Mouse (Mus musculus): ENCODE data around the gene Gm20683. TPM values are rescaled to one million over a fixed set of nuclear protein-coding genes. Genes with fewer than 3 reads are reported as not detected.
"Not testable (repeated sequence)": the region's sequence is repeated elsewhere in the genome, so short reads cannot be mapped to it uniquely, and the experiment has no call there.

The Gm20683 gene
- total RNA-seq, 2 experiments from 2014 or later = 29.0 to 30.4 TPM

- no peak for DNase-seq
These were observed 13.9 kb downstream of the Gm20683 start for GRCm38 (mm10) chr17:25827546-25828222.

GRCm38 (mm10) chr17:25827011-25827410 lies 14.6 kb downstream of the Gm20683 start:
- DNase-seq = no peak

GRCm38 (mm10) chr17:25825984-25826570 lies 15.5 kb downstream of the Gm20683 start:
- DNase-seq = no peak

DNA sequence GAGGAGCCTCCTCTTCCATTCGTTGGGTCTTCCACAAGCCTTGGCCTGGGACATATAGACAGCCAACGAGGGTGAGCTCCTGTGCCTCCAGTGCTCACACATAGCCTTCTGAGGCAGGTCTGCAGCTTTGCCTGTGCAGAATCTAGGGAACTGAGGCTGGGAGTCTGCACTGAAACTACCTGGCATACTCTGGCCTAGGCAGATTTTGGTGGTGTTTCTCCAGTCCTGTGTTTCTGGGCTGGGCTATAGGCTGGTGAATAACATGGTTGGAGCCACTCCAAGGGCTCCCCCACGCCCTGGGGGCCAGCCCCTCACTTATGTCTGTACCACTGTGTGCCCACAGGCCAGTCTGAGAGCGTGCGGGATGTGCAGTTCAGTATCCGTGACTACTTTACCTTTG lies 16.3 kb downstream of the Gm20683 start:
- DNase-seq = no peak

DNA sequence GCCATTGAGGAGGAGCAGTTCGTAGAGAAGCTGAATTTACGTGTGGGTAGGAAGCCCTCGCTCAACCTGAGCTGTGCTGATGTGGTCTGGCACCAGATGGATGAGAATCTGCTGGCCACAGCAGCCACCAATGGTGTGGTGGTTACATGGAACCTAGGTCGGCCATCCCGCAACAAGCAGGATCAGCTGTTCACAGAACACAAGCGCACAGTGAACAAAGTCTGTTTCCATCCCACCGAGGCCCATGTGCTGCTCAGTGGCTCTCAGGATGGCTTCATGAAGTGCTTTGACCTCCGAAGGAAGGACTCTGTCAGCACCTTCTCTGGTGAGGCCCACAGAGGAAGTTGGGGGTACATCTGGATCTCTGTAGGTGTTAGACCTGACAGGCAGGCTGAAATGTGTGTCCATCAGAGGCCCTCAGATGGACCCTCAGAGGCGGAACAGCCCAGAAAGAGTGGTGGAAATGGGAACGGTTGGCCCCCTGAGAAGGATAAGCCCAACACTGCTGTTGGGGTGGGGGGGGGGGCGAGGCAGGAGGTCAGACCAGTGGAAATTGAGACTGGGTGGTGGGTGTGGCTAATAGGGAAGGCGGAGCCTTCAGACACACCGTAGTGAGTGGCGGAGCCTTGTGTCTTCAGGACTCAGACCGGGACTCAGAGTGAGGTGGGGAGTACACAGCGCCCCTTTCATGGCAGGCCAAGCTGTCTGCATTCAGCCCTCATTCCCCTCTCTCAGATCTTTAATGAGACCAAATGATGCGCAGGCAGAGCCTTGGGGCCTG lies 17.0 kb downstream of the Gm20683 start:
- no peak for DNase-seq

DNA sequence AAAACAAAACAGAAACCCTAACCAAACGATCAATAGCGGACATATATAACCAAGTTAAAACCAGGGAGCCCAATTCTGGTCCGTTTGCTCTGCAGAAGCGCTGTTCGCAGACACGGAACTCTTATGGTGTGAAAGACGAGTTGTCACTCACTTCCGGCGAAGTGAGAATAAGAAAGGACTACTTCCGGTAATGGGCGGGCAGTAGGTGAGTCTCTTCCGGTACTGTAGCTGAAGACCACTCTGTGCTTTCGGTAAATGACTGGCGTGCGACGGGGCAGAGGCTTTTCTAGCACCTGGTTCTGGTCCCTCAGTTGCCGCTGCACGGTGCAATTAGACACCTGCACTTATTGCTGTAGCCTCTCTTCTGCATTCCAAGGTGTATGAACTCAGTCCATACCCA lies 18.1 kb downstream of the Gm20683 start, which contains the start of gene Wdr24:
Wdr24 (plus strand) TSS at position 176 of the 400 bp plus-strand sequence.
- DNase-seq = peak; percentile 74 to 83

GRCm38 (mm10) chr17:25818851-25819780 lies 22.4 kb downstream of the Gm20683 start:
- no peak for DNase-seq

GRCm38 (mm10) chr17:25817662-25818061 lies 23.9 kb downstream of the Gm20683 start:
- no peak for DNase-seq

GRCm38 (mm10) chr17:25813471-25813870 lies 28.1 kb downstream of the Gm20683 start:
- peak; percentile 80 to 85 for DNase-seq

DNA sequence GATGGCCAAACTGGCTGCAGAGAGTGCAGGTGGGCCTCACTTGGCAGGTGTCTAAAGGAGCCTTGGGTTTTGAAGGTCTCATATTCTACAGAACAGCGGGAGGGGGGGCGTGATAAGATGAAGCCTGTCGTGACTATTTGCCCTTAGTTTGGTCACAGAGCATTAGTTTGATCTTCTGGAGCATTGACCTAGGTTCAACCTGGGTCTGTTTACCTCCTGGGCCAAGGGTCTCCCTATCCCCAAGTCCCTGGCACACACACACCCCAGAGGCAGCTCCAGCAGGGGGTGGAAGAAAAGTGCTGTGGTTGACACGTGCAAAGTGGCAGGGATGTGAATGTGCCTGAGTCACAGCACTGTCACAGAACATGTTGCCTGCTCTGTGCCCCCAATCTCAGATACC lies 30.7 kb downstream of the Gm20683 start:
- no peak for DNase-seq

DNA sequence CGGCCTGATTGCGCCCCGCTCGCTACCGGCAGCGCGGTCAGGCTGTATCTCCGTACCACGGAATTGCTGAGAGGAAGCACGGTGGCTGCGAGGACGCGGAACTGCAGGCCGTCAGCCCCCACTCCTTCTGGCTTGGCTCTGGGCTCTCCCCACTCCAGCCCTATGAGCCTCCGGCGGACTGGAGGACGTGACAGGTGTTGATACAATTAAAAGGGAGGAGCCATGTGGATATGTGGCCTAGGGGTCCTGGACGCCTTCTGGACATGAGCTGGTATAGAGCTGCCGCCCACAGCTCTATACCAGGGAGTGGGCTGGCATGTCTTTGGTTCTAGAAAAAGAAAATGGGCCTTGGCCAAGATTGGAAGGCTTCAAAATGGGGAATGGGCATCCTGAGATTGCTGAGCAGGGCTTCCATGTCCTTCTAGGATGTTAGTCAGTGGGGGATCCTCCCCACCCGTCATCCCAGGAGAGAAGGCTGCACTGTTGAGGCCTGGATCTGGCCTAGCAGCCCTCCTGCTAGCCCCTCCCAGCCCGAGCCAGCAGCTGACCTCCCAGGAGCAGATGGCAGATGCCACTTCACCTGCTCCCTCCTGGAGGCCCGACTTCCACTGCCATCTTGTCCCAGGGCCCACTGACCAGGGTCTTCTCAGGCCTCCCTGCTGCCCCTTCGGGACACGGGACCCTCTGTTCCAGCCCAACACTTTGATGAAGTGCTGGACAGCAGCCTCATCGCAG lies 31.8 kb downstream of the Gm20683 start:
- DNase-seq = peak in 1 of 2 experiments; percentile 62

- DNase-seq = peak; percentile 91
These were observed 32.6 kb downstream of the Gm20683 start, which contains the start of gene Fbxl16 for GRCm38 (mm10) chr17:25808789-25809605. Gene Fbxl16 (plus strand): TSS chr17:25809085.

GRCm38 (mm10) chr17:25808028-25808427 lies 33.5 kb downstream of the Gm20683 start:
- no peak for DNase-seq

DNA sequence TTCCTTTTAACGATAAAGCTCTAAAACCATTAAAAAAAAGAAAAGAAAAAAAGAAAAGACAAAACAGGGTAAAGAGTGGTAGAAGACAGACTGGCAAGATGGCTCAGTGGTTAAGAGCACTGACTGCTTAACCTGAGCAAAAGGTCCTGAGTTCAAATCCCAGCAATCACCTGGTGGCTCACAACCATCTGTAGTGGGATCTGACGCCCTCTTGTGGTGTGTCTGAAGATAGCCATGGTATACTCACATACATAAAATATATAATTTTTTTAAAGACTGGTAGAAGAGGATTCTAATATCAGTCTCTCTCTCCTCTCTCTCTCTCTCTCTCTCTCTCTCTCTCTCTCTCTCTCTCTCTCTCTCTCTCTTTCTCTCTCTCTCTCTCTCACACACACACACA lies 34.1 kb downstream of the Gm20683 start:
- DNase-seq = not testable (repeated sequence)

- DNase-seq = no peak
These were observed 35.1 kb downstream of the Gm20683 start for GRCm38 (mm10) chr17:25806507-25806906.

GRCm38 (mm10) chr17:25802825-25803517 lies 38.6 kb downstream of the Gm20683 start:
- peak; percentile 83 to 87 for DNase-seq

GRCm38 (mm10) chr17:25801029-25801428 lies 40.5 kb downstream of the Gm20683 start:
- peak in 1 of 2 experiments; percentile 66 for DNase-seq

DNA sequence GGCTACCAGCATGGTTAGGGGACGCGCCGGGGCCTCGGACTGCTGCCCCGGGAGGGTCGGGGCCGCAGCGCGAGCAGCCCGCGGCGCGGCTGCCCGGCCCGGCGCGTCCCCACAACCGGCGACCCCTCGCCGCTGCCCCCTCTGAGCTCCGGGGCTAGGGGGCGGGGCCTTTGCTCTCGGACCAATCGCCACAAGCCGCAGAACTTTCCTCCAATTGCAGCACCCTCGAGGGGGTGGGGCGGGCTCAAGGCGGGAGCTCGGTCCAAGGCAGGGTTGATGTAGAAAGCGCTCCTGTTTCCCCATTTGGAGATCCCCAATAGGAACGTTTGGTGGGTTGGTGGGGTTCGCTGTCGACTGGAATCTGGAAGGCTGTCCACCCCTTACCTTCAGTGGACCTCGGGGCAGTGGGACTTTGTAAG lies 44.6 kb downstream of the Gm20683 start, which contains the start of gene Metrn:
Metrn (minus strand) TSS at position 186 of the 419 bp plus-strand sequence.
- DNase-seq = peak; percentile 65 to 73

DNA sequence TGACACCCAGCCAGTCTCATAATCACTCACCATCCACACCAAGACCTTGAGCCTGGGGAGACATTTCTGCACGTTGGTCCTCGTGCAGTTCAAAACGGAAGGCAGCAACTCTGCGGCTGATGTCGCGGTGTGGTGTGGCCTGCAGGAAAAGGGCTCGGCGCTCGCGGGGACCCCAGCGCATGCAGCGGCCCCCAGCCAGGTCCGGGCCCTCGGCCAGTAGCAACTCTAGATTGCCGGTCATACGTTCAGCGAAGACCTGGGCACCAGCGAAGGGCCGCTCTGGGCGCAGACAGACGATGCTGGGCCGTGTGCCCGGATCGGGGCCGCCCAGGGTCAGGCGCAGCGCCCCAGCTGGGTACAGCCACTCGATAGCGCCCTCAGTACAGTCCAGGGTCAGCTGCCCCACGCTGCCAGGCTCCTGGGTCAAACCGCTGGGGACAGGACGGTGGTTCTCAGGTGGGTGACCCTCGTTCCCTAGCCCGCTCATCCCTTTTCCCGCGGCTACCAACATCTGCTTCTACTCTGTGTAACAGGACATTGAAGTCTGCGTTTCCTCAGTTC lies 45.3 kb downstream of the Gm20683 start:
- no peak for DNase-seq

Data from layer of hippocampus, postnatal 36 days (tissue).